Mouse (Mus musculus) macrophage (primary cell): ENCODE data around the gene Usp33. TPM values are rescaled to one million over a fixed set of nuclear protein-coding genes. Genes with fewer than 3 reads are reported as not detected.

Experiments used
- H3K27ac ChIP-seq: fragments of 350-480 bp; formaldehyde crosslinking; 2 replicates; pipeline ENCODE4 v1.9.0; 2021
- H3K36me3 ChIP-seq: fragments of 350-480 bp; formaldehyde crosslinking; 2 replicates; pipeline ENCODE4 v1.9.0; 2021; ENCODE audit errors: inconsistent target
- H3K4me3 ChIP-seq: fragments of 350-480 bp; formaldehyde crosslinking; 2 replicates; pipeline ENCODE4 v1.9.0; 2021; ENCODE audit errors: inconsistent target
- H3K79me2 ChIP-seq: fragments of 350-480 bp; formaldehyde crosslinking; 2 replicates; pipeline ENCODE4 v1.9.0; 2021; ENCODE audit errors: inconsistent target
- WGBS: methylation state at CpG from one replicate; pipeline ENCODE4 v1.1.7; 2026; ENCODE audit warnings: inconsistent platforms; ENCODE audit not compliant: missing documents; 5-methylcytosine and 5-hydroxymethylcytosine counted together
- polyA plus RNA-seq: library from polyadenylated mRNA; stranded (reverse); fragments of 250-400 nt; gene quantifications from 3 replicates; pipeline ENCODE4 v1.2.4, GENCODE M21; 2018; ENCODE audit warnings: inconsistent platforms

Gene Usp33
- polyA plus RNA-seq, 1 experiment from 2014 or later, result 24.0 TPM

DNA sequence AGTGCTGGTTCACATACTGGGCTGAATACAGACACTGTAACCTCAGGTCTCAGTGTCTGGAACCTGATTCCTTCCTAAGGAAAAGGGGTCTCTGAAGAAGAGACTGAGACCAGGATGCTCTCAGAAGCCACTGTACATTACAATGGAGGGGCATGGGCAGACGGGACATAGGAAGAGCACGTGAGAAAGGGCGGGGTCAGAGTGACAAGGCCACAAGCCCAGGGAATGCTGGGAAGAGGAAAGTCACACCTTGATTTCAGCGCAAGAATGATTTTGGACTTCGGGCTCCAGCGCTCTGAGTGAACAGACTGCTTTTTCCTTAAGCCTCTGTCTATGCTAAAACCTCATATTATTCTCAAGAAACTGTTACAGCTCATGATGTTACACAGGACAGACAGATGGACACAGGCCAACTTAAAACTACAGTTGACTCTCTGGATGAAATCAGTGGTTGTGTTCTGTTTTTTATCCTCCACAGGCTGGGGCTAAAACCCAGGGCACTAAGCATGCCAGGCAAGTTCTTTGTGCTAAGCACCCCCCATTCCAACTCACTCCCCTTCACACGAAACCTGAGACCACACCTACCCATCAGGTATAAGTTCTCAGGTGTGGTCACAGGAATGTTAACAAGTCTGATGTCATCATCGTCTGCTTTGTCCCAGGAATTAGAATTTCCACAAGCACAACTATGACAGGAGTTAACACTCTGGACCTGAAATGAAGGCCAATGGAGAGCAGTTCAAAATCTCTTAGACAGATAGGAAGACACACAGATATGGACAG, 24.3 kb upstream of the Usp33 start:
- Histone ChIP-seq H3K79me2 (no peaks in the 10 kb centered on the region), H3K4me3 (no peak overlapping the region), H3K27ac (no peak overlapping the region), H3K36me3 (no peaks in the 10 kb centered on the region)
- WGBS, result 97% methylated on average over 8 of the region's 8 CpGs

DNA sequence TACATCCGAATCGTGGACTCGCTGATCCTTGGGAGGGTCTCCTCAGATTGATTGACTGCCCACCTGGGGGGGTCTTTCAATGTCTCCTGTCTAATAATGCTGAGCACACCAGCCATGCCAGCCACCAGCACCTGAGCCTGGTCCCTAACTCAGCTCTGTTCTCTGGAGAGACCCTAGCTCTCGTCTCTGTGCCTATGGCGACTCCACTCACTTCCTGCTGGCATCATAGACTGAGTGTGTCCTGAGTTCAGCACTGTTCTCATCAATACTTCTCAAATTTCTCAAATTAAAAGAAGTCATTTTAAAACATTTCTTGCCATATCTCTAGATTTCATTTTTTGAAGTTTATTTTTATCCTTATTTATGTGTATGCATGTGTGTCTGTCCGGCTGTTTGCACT, 14.2 kb upstream of the Usp33 start:
- H3K36me3 ChIP-seq, result no peaks in the 10 kb centered on the region

DNA sequence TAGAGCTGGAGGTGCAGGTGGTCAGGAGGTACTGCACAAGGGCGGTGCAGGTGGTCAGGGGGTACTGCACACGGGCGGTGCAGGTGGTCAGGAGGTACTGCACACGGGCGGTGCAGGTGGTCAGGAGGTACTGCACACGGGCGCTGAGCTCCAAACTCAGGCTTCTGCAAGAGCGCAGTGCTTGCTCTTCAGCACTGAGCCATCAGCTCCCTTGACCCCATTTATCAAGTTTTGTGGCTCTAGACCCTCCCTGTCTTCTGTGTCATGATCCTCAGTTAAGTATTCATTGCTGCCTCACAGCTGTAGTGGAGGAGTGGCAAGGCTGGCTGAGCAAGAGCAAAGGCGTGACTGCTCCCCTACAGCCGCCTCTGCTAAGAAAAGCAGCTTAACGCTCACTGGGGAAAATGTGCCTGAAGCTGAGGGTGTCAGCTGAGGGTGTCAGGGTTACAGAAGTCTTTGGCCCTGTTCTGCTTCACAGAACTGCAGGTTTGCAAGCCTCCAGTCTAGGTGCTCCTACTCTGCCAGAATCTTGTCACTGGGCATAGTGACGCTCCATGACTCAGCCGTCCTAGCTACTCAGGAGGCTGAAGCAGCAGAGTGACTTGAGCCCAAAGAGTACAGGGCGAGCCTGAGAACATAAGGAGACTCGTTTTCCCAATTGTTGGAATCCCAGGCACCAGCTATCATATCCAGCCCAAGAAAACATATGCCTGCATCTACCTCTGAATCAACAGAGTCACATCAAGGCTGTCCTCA, 13.6 kb upstream of the Usp33 start:
- Histone ChIP-seq H3K79me2 (no peaks in the 10 kb centered on the region), H3K27ac (no peak overlapping the region), H3K36me3 (no peaks in the 10 kb centered on the region), H3K4me3 (no peak overlapping the region)
- WGBS, result 94% methylated on average over 15 of the region's 15 CpGs

More for the DNA sequence above, 14.2 kb upstream of the Usp33 start:
- Histone ChIP-seq H3K79me2 (no peaks in the 10 kb centered on the region), H3K4me3 (no peak overlapping the region), H3K27ac (no peak overlapping the region)
- WGBS, result 100% methylated on average over 3 of the region's 6 CpGs

DNA sequence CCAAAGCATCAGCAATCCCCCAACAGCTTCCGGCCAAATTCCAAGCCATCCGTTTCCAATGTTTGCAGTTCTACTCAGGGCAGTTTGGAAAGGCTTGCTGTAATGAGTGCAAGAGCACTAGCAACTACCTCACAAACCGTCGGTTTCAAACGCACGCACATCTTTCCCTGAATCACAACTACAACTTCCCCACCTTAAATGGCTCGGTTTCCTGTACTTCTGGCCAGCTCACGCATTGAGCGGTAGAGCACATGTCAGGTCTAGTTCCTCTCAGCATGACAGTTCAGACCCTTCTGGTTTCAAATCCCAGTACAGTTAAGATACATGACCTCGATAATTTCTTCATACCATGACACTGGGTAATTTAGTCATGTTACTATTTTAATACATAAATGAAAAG, 12.6 kb upstream of the Usp33 start:
- 58% methylated on average over 10 of the region's 10 CpGs for WGBS
- no peak overlapping the region for H3K27ac ChIP-seq
- H3K4me3 ChIP-seq, result no peak overlapping the region
- H3K79me2 ChIP-seq, result no peaks in the 10 kb centered on the region
- H3K36me3 ChIP-seq, result no peaks in the 10 kb centered on the region

DNA sequence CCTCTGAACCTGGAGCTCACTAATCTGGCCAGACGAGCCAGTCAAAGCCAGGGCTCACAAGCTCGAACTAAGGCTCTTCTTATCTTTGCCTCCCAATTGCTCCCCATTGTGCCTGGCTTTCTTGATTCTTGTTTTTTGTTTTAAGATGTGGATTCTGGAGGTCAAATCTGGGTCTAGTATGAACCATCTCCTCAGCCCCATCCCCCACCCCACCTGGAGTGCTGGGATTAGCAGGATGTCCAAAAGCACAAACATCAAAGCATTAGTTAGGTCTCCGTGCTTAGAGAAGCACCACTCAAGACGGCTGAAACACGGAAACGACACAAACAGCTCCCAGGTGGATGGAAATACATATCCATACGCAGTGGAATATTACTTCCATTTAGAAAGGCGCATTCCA, 10.2 kb upstream of the Usp33 start:
- Histone ChIP-seq H3K4me3 (no peak overlapping the region), H3K27ac (no peak overlapping the region), H3K79me2 (no peaks in the 10 kb centered on the region), H3K36me3 (no peaks in the 10 kb centered on the region)
- WGBS, result 96% methylated on average over 8 of the region's 8 CpGs

DNA sequence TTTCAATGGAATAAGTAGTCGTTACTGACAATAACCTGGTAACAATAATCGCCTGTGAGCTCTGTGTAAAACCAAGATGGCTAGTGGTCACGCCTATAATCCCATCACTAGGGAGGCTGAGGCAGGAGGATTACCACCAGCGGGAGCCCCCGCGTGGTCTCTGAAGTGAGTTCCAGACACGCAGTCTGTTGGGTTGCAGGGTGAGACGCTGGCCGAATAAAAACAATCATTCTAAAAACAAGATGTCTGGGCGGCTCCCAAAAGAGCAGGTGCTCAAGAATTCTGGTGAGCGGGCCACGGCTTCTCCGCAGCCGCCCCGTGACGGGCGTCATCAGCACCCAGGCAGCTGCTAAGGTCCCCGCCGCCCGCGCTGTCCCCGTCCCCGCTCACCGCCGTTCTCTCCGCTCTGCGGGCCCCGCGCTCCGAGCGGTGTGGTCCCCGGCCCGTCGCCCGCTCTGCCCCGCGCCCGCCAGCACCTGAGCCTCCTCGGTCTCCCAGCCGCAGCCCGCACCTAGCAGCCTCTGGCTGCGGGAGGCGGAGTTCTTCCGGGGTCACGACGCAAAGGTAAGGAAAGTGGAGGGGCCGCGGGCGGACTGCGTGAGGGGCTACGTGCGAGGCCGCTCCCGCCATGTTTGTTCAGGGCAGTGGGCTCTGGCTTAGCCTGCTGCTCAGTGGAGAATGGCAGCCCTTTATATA, 6.3 kb upstream of the Usp33 start, which contains the start of gene Miga1:
Gene Miga1 (minus strand): TSS at position 546 of the 696 bp plus-strand sequence.
- H3K36me3 ChIP-seq, result no peaks in the 10 kb centered on the region
- WGBS, result 3% methylated on average over 54 of the region's 54 CpGs
- no peaks in the 10 kb centered on the region for H3K79me2 ChIP-seq
- peak within 1 kb of the TSS; percentile 42 for H3K4me3 ChIP-seq
- no peak within 1 kb of the TSS for H3K27ac ChIP-seq

DNA sequence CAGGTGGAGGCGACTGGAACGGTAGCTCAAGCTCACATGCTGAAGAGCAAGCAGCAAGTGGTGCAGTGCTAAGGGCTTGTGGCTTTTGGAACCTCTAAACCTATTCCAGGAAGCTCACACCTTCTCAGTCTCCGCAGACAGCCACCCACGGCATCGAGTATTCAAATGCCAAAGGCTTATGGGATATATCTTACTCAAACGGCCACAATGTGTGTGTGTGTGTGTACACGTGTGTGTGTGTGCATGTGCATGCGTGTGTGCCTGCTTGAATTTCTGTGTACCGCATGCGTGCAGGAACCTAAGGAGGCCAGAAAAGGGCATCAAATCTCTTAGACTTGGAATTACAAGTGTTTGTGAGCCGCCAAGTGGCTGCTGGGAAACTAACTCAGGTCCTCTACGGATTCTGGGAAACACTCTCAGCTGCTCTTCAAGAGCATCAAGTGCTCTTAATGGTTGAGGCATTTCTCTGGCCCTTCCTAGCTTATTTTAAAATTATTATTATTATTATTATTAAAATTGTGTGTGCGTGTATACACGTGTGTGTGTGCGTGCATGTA, 3.2 kb upstream of the Usp33 start:
- Histone ChIP-seq H3K79me2 (peaks cover 14% of the 10 kb centered on the region), H3K4me3 (no peak overlapping the region), H3K36me3 (no peaks in the 10 kb centered on the region), H3K27ac (no peak overlapping the region)
- WGBS, result 93% methylated on average over 14 of the region's 15 CpGs

DNA sequence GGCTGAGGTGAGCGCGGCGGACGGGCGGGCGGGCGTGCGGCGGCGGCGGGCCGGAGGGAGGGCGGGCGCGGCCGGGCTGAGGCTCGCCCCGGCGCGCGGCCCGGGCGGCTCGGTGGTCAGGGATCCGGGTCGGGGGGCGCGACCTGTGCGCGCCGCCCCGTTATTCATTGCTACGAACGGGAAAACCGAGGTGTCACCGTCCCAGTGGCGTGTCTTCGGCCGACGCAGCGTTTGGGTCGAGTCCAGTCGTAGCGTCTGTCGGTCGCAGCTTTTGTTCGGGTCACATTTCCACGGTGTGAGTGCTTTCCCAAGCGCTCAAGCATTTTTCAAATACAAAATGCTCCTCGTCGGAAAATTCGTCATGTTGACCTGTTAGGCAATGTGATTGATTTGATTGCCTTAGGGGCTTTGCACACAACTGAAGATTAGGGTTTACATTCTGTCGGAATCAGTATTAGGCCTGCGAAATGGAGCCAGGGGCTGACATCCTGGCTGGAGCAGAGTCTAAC, 409 bp downstream of the Usp33 start:
- Histone ChIP-seq H3K27ac (no peak overlapping the region), H3K4me3 (peak overlapping the region; percentile 64), H3K36me3 (no peaks in the 10 kb centered on the region), H3K79me2 (peaks cover 50% of the 10 kb centered on the region)
- under 1% methylated on average over 36 of the region's 54 CpGs for WGBS

DNA sequence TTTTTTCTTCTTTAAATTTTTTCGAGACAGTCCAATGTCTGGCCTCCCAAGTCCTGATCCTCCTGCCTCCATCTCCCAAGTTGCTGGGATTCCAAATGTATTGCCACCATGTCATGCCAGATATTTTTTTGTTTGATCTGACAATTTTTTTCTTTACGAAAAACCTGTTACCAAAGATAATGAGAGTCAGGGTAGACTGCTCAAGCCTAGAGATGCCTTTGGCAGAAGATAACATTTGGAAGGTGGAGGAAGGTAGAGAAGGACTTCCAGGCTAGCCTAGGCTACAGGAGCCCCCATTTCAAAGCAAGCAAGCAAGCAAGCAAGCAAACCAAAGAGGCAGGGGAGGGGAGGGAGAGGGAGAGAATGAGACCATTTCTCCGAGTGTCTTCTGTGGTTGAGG, 949 bp downstream of the Usp33 start:
- Histone ChIP-seq H3K36me3 (no peaks in the 10 kb centered on the region), H3K27ac (no peak overlapping the region), H3K4me3 (peak overlapping the region; percentile 64), H3K79me2 (peaks cover 56% of the 10 kb centered on the region)
- 61% methylated on average over 3 of the region's 3 CpGs for WGBS

DNA sequence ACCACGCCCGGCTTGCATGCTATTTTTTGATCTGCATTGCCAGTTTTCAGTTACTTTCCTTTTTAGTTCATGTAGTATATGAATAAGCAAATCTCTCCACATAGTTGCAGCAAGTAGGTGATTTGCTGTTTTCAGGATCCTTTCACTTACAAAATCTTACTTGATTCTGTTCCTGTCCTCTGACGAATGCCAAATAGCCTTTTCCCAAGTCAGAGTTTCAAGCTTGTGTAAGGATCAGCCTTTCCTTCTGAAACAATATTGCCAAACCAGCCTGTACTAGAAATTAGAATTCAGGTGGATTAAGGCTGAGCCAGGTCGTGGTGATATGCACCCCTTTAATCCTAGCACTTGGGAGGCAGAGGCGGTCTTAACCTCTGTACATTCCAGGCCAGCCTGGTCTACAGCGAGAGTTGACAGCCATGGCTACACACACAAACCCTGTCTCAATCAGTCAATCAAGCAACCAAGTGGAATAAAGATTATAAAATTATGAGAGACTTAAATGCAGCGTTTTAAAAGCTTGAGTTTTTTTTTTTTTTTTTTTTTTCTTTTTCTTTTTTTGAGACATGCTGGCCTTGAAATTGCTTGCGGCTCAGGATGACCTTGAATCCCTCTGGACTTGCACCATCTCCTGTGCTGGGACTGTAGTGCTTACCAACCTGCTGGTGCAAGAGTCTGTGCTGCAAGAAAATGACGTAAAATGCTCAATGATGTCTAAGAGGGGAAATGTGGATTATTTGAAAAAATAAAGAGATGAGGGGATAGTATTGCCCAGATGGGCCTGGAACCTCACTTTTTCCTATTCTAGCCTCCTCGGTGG, 1.9 kb downstream of the Usp33 start:
- peaks cover 66% of the 10 kb centered on the region for H3K79me2 ChIP-seq
- no peak overlapping the region for H3K4me3 ChIP-seq
- no peaks in the 10 kb centered on the region for H3K36me3 ChIP-seq
- no peak overlapping the region for H3K27ac ChIP-seq
- 89% methylated on average over 9 of the region's 10 CpGs for WGBS

DNA sequence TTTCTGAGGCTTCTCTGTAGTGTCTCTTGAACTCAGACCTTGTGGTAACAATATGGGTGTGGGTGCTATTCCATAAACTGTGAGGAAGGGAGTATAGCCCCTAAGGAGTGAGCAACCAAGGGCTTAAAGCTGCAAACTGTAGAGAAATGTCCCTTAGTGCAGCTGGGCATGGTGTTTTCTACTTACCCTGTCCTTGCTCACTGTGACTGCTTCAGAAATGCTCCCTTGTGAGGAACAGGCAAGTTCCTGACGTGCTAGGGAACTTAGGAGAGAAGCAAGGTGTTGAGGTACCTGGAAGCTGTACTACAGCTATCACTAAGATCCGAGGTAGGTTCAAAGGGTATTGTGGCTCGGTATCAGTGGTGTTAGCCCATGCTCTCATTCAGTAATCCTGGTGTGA, 4.2 kb downstream of the Usp33 start:
- no peak overlapping the region for H3K27ac ChIP-seq
- no peaks in the 10 kb centered on the region for H3K36me3 ChIP-seq
- no peak overlapping the region for H3K4me3 ChIP-seq
- WGBS, result 91% methylated on average over 3 of the region's 3 CpGs
- H3K79me2 ChIP-seq, result peaks cover 72% of the 10 kb centered on the region

DNA sequence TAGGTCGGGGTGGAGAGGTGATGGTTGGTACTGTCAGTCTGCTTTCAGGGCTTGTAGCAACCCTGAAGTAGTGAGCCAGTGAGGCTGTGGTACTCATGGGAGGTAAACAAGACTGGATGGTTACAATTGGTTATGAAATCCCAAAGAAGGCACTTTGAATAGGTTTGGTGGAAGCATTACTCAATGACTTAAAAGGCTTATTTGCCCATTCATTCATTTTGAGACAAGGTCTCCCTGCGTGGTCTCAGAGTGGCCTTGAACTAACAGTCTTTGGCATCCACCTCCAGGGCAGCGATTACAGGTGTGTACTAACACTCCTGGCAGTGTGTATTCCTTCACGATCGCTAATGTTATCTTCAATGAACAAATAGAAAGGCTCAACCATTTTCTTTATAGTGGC, 4.7 kb downstream of the Usp33 start:
- WGBS, result 99% methylated on average over 5 of the region's 5 CpGs
- Histone ChIP-seq H3K4me3 (no peak overlapping the region), H3K36me3 (no peaks in the 10 kb centered on the region), H3K79me2 (peaks cover 72% of the 10 kb centered on the region), H3K27ac (no peak overlapping the region)

DNA sequence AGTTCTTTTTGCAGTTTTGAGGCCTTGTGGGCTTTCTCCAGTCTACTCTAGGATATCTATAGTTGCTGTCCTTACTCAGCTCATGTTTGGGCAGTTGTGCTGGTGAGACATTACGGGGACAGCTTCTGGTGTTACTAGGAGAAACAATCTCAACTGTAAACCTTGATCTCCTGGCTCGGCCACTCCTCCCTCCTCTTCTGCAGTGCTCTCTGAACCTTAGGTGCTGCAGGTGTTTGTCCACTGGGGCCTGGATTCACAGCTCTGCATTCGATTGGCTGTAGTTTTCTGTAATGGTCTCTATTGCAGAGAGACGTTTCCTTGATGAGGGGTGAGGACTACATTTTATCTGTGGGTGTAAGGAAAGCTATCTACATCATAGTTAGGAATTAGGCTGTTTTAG, 6.0 kb downstream of the Usp33 start:
- WGBS, result 91% methylated on average over 4 of the region's 4 CpGs
- Histone ChIP-seq H3K4me3 (no peak overlapping the region), H3K27ac (no peak overlapping the region), H3K79me2 (peaks cover 71% of the 10 kb centered on the region), H3K36me3 (no peaks in the 10 kb centered on the region; the same call in 1 of the 2 replicates)
